Mouse (Mus musculus): ENCODE results near the gene Cmtm6. TPM values are rescaled to one million over a fixed set of nuclear protein-coding genes. Genes with fewer than 3 reads are reported as not detected.

The Cmtm6 gene
- polyA plus RNA-seq, 1 experiment from 2014 or later: 31.8 TPM

DNA sequence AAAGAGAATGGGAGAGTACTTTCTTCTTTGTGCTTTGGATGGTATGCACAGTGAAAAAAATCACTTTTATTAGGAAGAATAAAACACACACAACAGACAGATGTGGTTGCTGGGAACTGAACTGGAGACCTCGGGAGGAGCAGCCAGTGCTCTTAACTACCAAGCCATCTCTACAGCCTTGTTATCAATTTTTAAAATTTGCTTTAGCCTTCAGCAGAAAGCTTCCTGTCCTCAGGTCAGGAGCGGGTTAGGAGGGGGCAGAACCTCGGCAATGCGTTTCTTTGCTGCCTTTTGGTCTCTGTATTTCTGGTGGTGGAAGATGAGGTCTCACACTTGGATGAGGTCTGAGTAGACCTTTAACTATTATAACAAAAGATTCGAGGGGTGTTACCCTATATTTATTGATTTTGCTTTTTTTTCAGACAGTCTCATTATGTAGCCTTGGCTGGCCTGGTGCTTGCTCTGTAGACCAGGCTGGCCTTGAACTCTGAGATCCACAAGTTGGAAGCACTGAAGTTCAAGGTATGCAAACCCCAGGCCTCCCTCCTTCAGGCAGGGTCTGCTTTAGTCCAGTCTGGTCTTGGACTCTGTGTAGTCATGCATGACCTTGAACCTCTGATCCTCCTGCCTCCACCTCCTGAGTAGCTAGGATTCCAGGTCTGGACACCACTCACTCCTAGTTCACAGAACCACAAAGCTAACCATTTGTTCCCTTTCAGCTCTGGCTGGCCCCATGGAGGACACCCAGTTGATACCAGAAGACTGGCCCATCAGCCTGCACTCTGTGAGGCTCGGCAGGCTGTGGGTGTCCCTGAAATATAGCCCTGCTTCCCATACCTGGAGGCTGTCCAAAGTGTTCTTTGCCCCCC, 46.5 kb downstream of the Cmtm6 start:
- H3K9ac ChIP-seq: no peak overlapping the region
- H3K27ac ChIP-seq: no peak overlapping the region
- no peaks in the 10 kb centered on the region for H3K27me3 ChIP-seq
- H3K4me2 ChIP-seq (replicated peaks): no peak overlapping the region
- H3K4me3 ChIP-seq: no peak overlapping the region
- 84% methylated on average over 6 of the region's 6 CpGs for WGBS
- H3K9me3 ChIP-seq: no peaks in the 10 kb centered on the region
- peaks cover 4% of the 10 kb centered on the region for H3K36me3 ChIP-seq
- ATAC-seq (ENCODE audit: insufficient number of reproducible peaks, insufficient read depth, low FRiP score, low TSS enrichment): no peak
- peaks cover 21% of the 10 kb centered on the region for H3K4me1 ChIP-seq

GRCm38 (mm10) chr9:114778047-114778390, 47.1 kb downstream of the Cmtm6 start:
- Histone ChIP-seq H3K27me3 (no peaks in the 10 kb centered on the region), H3K4me2 (replicated peaks) (no peak overlapping the region), H3K4me3 (no peak overlapping the region), H3K27ac (no peak overlapping the region), H3K9me3 (no peaks in the 10 kb centered on the region), H3K4me1 (peaks cover 21% of the 10 kb centered on the region), H3K36me3 (no peaks in the 10 kb centered on the region), H3K9ac (no peak overlapping the region)
- no peak for ATAC-seq (ENCODE audit: insufficient number of reproducible peaks, insufficient read depth, low FRiP score, low TSS enrichment)
- 83% methylated on average over 7 of the region's 7 CpGs for WGBS

DNA sequence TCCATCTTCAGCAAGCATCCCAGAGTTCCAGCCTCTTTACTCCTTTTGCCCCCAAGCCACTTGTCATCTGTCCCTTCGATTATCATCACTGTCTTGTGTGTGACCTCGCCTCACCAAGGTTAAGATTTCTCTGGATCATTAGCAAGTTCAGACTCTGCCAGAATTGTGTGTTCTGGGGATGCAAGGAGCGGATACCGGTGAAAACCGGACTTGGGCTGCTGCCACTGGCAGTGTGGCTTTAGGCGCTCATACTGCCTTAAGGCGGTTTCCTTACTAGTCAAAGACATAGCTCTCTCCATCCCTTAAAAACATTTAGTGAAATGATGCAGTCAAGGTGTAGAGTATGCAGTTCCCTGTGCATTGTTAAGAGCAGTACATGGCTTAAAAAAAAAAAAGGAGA, 48.0 kb downstream of the Cmtm6 start:
- H3K27ac ChIP-seq: no peak overlapping the region
- ATAC-seq (ENCODE audit: insufficient number of reproducible peaks, insufficient read depth, low FRiP score, low TSS enrichment): no peak
- WGBS: 89% methylated on average over 7 of the region's 7 CpGs
- H3K4me2 ChIP-seq (replicated peaks): no peak overlapping the region
- H3K36me3 ChIP-seq: no peaks in the 10 kb centered on the region
- peaks cover 21% of the 10 kb centered on the region for H3K4me1 ChIP-seq
- H3K9ac ChIP-seq: no peak overlapping the region
- H3K27me3 ChIP-seq: no peaks in the 10 kb centered on the region
- no peaks in the 10 kb centered on the region for H3K9me3 ChIP-seq
- H3K4me3 ChIP-seq: no peak overlapping the region

DNA sequence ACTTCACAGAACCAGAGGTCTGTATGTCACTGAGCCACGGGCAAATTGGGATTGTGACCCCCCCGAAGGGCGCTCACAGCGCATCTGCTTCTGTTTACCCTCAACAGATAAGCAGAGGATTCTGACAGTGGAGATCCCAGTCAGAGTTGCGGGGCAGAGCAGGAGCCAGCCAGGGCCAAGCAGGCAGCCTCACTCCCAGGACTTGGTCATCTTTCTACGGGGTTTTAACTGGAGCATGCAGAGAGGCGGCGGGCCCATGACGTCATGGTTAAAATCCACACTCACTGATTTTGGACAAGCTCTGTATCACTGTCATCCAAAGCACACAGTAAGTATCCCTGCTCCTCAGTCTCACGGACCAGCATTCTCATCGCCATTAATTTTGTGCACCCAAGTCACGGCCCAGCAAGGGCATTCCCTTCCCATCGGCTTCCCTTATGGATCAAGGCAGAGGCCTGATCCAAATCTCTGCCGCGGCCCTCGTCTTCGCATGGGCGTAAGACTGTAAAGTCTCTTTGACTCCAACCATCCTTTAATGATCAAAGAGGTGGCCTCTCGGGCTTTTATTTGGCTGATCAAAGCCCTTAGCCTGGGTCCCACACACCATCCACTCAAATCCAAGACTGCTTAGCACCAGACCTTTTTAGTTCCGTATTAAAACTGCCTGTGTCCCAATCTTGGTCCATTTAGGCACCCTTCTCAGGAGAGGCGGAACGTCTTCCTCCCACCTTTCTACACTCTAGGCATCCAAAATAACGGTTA, 49.2 kb downstream of the Cmtm6 start:
- peak overlapping the region; percentile 80 for H3K9ac ChIP-seq
- no peaks in the 10 kb centered on the region for H3K27me3 ChIP-seq
- 36% methylated on average over 23 of the region's 23 CpGs for WGBS
- H3K4me2 ChIP-seq (replicated peaks): peak overlapping the region; percentile 87
- peak overlapping the region; percentile 65 for H3K4me3 ChIP-seq
- no peak for ATAC-seq (ENCODE audit: insufficient number of reproducible peaks, insufficient read depth, low FRiP score, low TSS enrichment)
- H3K36me3 ChIP-seq: no peaks in the 10 kb centered on the region
- H3K27ac ChIP-seq: peak overlapping the region; percentile 83
- no peaks in the 10 kb centered on the region for H3K9me3 ChIP-seq
- peaks cover 16% of the 10 kb centered on the region for H3K4me1 ChIP-seq

- peaks cover 19% of the 10 kb centered on the region for H3K4me1 ChIP-seq
- no peaks in the 10 kb centered on the region for H3K9me3 ChIP-seq
- H3K9ac ChIP-seq: peak overlapping the region; percentile 80
- ATAC-seq (ENCODE audit: insufficient number of reproducible peaks, insufficient read depth, low FRiP score, low TSS enrichment): peak; percentile 24; the same call in 1 of the 2 replicates
- no peaks in the 10 kb centered on the region for H3K36me3 ChIP-seq
- WGBS: 0% methylated on average over 37 of the region's 38 CpGs
- peak overlapping the region; percentile 87 for H3K4me2 ChIP-seq (replicated peaks)
- no peaks in the 10 kb centered on the region for H3K27me3 ChIP-seq
- H3K27ac ChIP-seq: peak overlapping the region; percentile 83
- peak overlapping the region; percentile 65 for H3K4me3 ChIP-seq
Measured at GRCm38 (mm10) chr9:114780746-114781525, 50.0 kb downstream of the Cmtm6 start.

- ATAC-seq (ENCODE audit: insufficient number of reproducible peaks, insufficient read depth, low FRiP score, low TSS enrichment): peak; percentile 70
- H3K4me3 ChIP-seq: peak within 1 kb of the TSS; percentile 65
- H3K9me3 ChIP-seq: no peaks in the 10 kb centered on the region
- H3K9ac ChIP-seq: peak within 1 kb of the TSS; percentile 80
- H3K4me1 ChIP-seq: peaks cover 20% of the 10 kb centered on the region
- H3K27ac ChIP-seq: peak within 1 kb of the TSS; percentile 83
- no peaks in the 10 kb centered on the region for H3K36me3 ChIP-seq
- peak within 1 kb of the TSS; percentile 87 for H3K4me2 ChIP-seq (replicated peaks)
- under 1% methylated on average over 51 of the region's 54 CpGs for WGBS
- H3K27me3 ChIP-seq: no peaks in the 10 kb centered on the region
Measured at GRCm38 (mm10) chr9:114781526-114782212, 50.8 kb downstream of the Cmtm6 start, which contains the start of gene Cmtm7. Gene Cmtm7 (minus strand): TSS chr9:114781856.

DNA sequence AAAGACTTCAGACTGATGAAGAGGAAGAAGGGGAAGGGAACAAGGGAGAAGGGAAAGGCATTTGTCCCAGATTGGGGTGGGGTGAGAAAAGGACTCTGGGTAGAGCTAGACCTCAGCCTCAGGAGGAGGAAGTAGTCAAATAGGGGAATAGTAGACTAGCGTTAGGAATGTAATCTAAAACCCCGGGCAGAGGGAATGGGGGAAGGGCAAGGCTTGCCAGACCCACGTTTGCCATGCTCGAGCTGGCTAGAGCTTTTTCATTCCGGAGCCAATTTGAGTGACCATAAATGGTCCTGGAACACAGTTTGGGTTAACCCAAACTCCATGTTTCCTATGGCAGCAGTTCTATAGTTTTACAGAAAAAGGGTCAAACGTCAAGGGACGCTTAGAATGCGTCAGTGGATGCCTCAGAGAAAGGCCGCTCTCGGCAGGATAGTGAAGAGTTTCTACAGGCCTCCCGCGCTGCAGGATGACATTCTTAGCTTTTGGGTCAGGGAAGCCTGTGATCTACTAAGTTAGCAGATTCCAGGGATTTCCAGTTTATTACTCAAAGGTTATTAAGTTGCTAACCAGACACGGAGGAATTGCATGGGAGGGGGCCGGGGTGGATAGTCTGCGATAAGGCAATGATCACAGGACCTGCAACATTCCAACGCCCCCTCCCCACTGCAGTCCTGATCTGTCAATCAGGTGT, 54.7 kb downstream of the Cmtm6 start:
- no peaks in the 10 kb centered on the region for H3K9me3 ChIP-seq
- H3K4me3 ChIP-seq: no peak overlapping the region
- 0 out of 2 replicates have a peak overlapping the region, but pooled peaks have one; percentile 22 for H3K4me2 ChIP-seq (replicated peaks)
- peaks cover 10% of the 10 kb centered on the region for H3K4me1 ChIP-seq
- WGBS: 9% methylated on average over 16 of the region's 16 CpGs
- H3K9ac ChIP-seq: no peak overlapping the region
- no peaks in the 10 kb centered on the region for H3K36me3 ChIP-seq
- ATAC-seq (ENCODE audit: insufficient number of reproducible peaks, insufficient read depth, low FRiP score, low TSS enrichment): no peak
- no peaks in the 10 kb centered on the region for H3K27me3 ChIP-seq
- H3K27ac ChIP-seq: peak overlapping the region; percentile 52

DNA sequence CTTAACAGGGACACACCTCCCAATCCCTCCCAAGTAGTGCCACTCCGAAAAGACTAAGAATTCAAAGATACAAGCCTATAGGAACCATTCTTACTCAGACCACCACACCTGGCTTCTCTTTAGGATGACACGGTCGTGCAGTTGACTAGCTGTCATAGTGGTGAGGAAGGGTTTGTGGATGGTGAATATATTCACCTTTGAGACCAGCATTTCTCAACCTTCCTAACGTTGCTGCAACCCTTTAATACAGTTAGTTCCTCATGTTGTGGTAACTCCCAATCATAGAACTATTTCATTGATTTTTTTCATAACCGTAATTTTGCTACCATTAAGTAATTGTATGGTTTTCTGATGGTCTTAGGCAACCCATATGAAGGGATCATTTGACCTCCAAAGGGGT, 56.2 kb downstream of the Cmtm6 start:
- H3K27me3 ChIP-seq: no peaks in the 10 kb centered on the region
- no peaks in the 10 kb centered on the region for H3K36me3 ChIP-seq
- peaks cover 8% of the 10 kb centered on the region for H3K4me1 ChIP-seq
- no peak overlapping the region for H3K9ac ChIP-seq
- H3K27ac ChIP-seq: no peak overlapping the region
- ATAC-seq (ENCODE audit: insufficient number of reproducible peaks, insufficient read depth, low FRiP score, low TSS enrichment): no peak
- no peaks in the 10 kb centered on the region for H3K9me3 ChIP-seq
- H3K4me2 ChIP-seq (replicated peaks): no peak overlapping the region
- WGBS: 93% methylated on average over 5 of the region's 5 CpGs
- H3K4me3 ChIP-seq: no peak overlapping the region

- no peaks in the 10 kb centered on the region for H3K27me3 ChIP-seq
- H3K4me2 ChIP-seq (replicated peaks): no peak overlapping the region
- no peak overlapping the region for H3K27ac ChIP-seq
- H3K36me3 ChIP-seq: no peaks in the 10 kb centered on the region
- no peak for ATAC-seq (ENCODE audit: insufficient number of reproducible peaks, insufficient read depth, low FRiP score, low TSS enrichment)
- no peaks in the 10 kb centered on the region for H3K9me3 ChIP-seq
- no peak overlapping the region for H3K9ac ChIP-seq
- no peak overlapping the region for H3K4me3 ChIP-seq
- WGBS: 89% methylated on average over 7 of the region's 7 CpGs
- peaks cover 8% of the 10 kb centered on the region for H3K4me1 ChIP-seq
Measured at GRCm38 (mm10) chr9:114787716-114788115, 56.8 kb downstream of the Cmtm6 start.

GRCm38 (mm10) chr9:114788697-114789096, 57.8 kb downstream of the Cmtm6 start:
- Histone ChIP-seq H3K27ac (no peak overlapping the region), H3K4me2 (replicated peaks) (no peak overlapping the region), H3K4me1 (peaks cover 8% of the 10 kb centered on the region), H3K9me3 (no peaks in the 10 kb centered on the region), H3K4me3 (no peak overlapping the region), H3K36me3 (no peaks in the 10 kb centered on the region), H3K9ac (no peak overlapping the region), H3K27me3 (no peaks in the 10 kb centered on the region)
- ATAC-seq (ENCODE audit: insufficient number of reproducible peaks, insufficient read depth, low FRiP score, low TSS enrichment): no peak
- 93% methylated on average over 8 of the region's 8 CpGs for WGBS
